Mouse (Mus musculus): ENCODE results near the gene Pth.
A peak's percentile ranks its signal among the peaks of the same experiment; 100 is the strongest.

The Pth gene

GRCm38 (mm10) chr7:113388470-113388869 is at the start of gene Pth:
Gene Pth (minus strand): TSS chr7:113388570.
- DNase-seq = no peak

DNA sequence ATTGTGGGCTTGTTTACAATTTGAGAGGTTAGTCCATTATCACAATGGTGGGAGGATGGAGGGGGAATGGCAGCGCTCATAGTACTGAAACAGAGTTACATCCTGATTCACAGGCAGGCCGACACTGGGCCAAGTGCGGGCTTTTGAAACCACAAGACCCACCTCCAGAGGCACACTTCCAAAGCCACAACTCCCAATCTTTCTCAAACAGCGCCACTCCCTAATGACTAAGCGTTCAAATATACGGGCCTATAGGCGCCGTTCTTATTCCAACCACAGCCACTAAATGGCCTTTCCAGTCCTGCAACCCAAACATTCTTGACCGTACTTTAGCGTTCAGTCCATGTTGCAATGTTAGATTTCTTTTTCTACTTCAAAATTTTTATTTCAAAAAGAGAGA is 47.9 kb upstream of the Pth start:
- DNase-seq = no peak

DNA sequence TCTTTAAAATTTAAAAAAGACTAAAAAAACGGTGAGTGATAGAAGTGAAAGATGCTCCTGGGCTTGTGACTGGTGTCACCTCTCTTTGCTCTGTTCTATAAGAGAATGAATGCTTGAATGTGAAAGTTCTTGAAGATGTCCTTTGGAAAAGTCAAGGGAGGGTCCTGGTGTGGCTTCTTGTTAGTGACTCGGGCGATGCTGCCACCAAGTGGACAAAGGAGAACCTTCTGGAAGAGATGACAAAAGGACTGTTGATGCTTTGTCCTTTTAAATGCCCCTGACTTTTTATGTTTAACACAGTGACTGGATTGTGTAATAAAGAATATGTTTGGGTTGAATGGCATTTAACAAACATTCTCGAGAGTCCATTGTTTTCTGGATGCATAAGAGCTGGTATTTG is 45.9 kb upstream of the Pth start:
- DNase-seq = peak; percentile 77 to 80

GRCm38 (mm10) chr7:113433451-113433850 is 45.1 kb upstream of the Pth start:
- no peak for DNase-seq

- no peak for DNase-seq
These were observed 44.5 kb upstream of the Pth start for GRCm38 (mm10) chr7:113432891-113433290.

GRCm38 (mm10) chr7:113420771-113421170 is 32.4 kb upstream of the Pth start:
- DNase-seq = no peak

GRCm38 (mm10) chr7:113419070-113419782 is 30.9 kb upstream of the Pth start:
- DNase-seq = peak in 1 of 2 experiments; percentile 21

- DNase-seq = no peak
These were observed 28.2 kb upstream of the Pth start for GRCm38 (mm10) chr7:113416536-113416935.

DNA sequence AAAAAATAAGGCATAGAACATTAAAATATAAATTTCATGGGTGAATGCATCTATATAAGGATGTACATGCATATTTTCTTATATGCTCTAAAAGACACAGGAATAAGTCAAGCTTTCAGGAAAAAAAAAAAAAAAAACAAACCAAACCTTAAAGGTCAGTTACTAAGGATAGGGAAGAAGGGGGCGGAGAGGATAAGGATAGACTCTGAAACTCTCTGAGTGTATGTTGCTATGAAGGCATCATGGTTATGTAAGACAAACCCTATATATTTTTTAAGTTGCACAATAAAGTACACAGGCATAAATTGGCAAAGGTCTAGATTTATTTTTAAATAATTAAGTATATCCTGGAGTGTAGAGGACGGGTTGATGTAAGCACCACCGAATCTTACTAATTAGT is 26.9 kb upstream of the Pth start:
- no peak for DNase-seq

DNA sequence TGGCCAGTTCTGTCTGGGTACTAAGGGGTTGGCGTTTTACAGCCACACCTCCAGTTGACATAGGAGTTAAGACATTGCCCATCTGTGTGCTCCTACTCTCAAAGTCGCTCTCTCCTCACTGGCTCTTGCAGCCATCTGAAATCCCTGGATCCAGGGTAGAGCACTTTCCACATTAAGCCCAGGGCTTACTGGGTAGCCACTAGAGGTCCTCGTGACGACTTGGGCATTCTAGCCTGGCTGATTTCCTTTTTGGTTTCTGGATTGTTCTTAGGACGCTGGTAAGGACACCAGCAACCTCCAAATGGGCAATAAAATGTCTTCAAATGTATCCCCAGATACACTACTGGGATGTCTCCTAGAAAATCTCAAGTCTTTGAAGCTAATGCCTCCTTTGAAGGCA is 20.3 kb upstream of the Pth start:
- DNase-seq = peak in 1 of 2 experiments; percentile 4

- DNase-seq = no peak
These were observed 9.7 kb upstream of the Pth start for GRCm38 (mm10) chr7:113398083-113398482.

DNA sequence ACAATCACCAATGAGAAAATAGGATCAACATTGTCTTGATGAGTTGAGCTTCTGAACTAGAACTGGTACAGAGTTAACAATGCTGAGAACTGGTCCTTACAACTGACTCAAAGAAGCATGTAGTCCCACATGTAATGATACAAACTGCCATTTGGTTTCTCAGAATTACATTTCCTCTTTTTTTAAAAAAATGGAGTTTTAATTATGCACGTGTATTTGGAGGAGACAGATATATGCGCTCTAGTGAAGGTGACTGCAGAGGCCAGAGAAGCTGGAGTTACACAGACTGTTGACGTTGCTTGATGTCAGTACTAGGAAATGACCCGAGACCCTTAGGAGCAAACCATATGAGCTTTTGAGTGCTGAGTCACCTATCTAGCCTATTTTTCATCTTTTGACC is 8.3 kb upstream of the Pth start:
- no peak for DNase-seq

- no peak for DNase-seq
These were observed 3.2 kb upstream of the Pth start for GRCm38 (mm10) chr7:113391619-113392018.

DNA sequence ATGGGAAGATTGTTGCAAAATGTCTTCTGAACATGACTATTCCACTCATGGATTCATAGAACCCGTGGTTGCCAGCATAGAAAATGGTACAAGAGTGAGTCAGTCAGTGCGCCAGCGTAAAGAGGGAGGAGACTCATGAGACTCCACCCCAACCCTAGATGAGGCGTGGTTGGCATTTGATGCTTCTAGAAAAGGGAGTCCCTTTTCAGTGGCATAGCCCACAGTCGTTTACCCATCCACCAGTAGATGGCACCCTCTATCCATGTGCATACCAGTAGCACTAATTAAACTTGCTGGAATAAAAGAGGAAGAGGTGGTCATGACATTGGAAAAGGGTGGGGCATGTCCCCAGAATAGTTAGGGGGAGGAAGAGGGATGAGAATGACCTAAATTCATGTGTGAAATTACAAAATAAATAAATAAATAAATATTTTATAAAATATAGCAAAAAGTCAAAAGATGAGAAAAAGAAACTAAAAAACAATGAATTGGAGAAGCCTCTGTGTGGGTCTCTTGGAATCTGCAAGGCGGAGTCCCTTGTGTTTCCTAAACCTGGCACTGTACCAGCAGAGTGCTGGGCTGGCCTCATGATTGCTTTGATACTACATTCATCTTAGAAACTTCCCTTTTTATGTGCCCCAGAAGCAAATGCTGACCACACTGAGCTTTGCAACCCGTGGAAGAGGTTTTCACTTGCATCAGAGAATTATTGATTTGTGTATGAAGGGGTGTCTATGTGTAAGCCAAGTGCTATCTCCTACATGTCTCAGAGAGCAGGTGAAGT is 10.3 kb downstream of the Pth start:
- peak; percentile 82 to 89 for DNase-seq

DNA sequence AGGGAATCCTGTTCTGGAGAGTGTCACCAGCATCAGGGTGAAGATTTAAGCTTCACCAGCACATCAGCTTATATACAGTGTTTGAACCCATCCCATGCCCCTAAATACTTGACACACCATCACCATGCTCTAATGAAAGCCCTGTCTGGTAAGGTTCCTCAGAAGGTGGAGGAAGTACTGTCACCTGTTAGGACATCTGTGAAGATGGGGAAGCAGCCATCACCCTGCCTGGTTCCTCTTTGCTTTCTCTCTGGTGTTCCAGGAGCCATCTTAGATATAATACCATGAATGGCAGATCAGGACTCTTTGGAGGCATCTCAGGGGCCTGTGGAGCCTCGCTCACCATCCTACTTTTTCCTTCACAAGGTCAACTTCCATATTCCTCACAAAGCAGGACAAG is 15.7 kb downstream of the Pth start:
- no peak for DNase-seq

DNA sequence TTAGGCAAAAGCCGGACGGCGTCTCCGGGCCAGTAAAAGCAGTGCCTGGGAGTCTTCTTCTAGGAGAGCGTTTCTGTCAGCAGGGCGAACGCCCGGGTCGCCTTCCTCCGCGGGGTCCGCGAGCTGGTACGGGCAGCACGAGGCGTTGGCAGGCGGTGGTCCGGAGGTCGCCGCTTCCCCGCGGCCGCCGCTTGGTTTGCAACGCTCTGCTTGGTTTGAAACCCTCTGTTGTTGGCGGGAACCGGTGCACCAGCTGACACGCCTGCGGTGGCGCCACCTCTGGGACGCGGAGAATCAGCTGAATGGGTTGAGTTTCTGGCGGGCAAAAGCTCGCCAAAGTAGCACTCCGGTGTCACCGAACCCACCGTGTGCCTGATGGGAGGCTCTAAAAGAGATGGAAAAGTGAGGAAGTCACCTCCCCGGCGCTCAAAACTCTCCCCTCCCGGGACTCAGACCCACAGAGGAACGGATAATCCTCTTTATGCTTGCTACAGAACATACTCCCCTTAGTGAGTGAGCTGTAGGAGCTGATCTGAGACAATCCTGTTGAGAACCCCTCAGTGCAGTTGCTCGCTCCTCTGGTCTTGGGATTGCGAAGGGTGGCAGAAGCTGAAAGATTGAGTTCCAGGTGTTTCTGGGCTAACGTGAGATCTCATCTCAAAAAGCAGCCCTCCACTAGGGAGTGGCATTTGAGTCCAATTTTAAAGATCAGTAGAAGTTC is 18.6 kb downstream of the Pth start:
- peak; percentile 83 to 90 for DNase-seq

DNA sequence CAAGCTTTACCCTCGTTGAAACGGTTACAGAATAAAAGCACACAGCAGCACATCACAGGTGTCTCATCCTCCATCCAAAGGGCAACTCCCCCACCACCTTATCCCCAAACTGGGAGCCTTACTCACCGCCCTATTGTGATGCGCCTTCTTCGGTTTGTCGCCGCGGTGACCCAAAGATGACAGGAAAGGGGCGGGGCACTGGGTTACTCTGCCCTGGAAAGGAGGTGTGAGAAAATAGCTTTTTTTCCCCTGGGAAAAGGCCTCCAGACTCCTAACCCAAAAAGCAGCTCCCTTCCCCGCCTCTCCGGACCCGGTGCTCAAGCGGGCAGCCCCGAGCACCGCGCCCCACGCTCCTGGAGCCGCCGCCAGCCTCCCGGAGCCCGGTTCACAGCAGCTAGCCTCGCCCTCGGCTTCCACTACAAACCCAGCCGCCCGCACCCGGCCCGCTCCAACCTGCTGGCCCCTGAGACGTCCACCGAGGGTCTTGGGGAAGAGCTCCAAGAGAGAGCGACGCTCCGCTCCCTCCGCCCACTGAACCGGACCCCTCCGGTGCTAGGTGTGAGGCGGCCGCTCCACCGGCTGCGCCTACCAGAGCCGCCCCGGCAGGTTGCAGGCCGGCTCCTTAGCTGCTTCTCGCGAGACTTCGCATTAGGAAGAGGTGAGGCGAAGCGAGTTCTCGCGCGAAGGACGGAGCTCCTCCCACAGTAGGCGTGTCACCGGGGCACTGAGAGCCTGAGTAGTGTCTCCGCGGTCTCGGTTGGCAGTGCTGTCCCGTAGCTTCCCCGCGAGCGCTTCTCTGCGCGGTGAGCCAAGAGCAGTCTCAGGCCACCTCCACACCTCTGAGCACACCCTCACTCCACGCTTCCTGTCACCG is 19.4 kb downstream of the Pth start, which contains the start of gene Btbd10:
Btbd10 (minus strand) TSS at position 647 of the 874 bp plus-strand sequence.
- DNase-seq = peak; percentile 99

DNA sequence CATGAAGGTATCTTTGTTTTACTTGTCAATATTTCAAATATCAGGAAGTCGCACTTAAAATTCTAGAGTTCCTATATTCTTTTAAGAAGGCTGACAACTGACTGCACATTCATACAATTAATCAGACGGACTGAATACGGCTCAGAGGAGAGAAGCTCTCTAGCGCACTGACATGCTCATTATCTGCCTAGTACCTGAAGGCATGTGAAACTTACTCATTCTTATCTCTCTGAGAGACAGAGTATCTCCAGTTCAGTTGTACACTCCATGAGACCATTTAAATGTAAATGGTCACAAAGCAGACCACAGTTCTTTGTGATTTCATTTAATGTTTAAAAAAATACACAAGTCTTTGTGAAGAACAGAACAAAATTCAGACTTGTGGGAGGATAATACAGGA is 20.9 kb downstream of the Pth start:
- no peak for DNase-seq

DNA sequence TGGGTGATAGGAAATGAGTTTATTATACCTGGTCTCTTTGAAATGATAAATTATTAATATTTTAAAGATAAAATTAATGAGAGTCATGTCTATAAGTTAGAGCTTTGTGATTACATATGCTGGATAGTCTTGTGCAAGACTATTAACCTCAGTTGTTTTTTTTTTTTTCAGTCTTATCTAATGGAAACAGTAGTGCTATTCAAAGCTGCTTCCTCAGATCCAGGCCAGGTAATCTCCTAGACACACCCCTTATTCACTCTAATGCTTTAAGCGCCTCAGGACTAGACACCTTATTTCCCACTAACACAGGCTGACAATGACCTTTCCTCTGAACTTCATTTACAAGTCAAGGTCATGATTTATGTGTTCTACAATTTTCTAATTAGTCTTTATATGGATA is 39.3 kb downstream of the Pth start:
- DNase-seq = no peak

DNA sequence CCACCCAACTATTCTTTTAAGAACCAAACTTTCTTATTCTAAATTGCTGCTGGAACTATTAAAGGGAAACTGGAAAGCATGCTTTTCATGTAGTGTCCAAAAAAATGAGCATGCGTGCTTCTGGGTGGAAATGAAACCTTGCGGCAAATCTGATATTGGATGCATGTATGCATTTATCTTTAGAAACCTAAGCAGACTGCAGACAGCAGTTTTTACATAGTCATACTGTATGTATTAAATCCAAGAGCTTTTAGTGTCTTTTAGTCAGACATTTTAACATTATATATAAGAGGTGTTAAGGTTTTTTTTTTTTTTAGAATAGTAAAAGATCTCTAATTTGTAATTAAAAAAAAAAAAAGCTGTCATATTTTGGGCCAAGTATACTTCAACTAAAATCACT is 40.7 kb downstream of the Pth start:
- no peak for DNase-seq

DNA sequence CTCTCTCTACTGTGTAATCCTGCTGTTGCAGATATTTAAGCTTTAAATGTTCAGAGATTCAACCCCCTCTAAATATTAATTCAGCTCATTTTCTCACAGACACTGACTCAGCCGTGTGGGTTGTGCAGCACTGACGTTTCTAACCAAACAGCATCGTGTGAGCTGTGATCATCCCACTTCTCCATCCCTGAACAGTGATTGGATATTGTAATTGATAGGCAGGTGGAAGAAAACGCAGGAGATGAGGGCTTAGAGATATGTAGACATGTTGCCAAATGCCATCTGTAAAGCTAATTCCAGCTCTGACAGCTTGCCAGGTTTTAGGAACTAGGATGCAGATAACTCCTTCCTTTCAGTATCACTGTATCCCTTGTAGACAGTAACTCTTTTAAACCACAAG is 41.1 kb downstream of the Pth start:
- DNase-seq = no peak
